Mouse (Mus musculus) cerebellum, adult 2 months (tissue): ENCODE data around the gene Ube2ql1. TPM values are rescaled to one million over a fixed set of nuclear protein-coding genes. Genes with fewer than 3 reads are reported as not detected.

Experiments
- DNase-seq, 2 experiments: peaks; one replicate each; pipeline ENCODE4 v3.0.0; 2021
- H3K27ac ChIP-seq: fragments of 200-500 bp; 2 replicates; pipeline ENCODE4 v1.5.1; 2012; ENCODE audit warnings: low read length, control low read depth, inconsistent platforms; ENCODE audit not compliant: insufficient read depth
- H3K27me3 ChIP-seq: fragments of 200-500 bp; 2 replicates; pipeline ENCODE4 v1.6.1; 2012; ENCODE audit warnings: inconsistent platforms, mild to moderate bottlenecking, low read length, moderate library complexity; ENCODE audit not compliant: control insufficient read depth, insufficient read depth
- H3K4me1 ChIP-seq: fragments of 200-500 bp; 2 replicates; pipeline ENCODE4 v1.6.1; 2011; ENCODE audit warnings: low read length; ENCODE audit not compliant: control insufficient read depth, insufficient read depth
- H3K4me3 ChIP-seq: fragments of 200-500 bp; replicated peaks from 2 replicates; pipeline ENCODE3; 2011; ENCODE audit warnings: mild to moderate bottlenecking, low read depth, low read length, control low read depth; ENCODE audit not compliant: insufficient read depth
- CTCF ChIP-seq: fragments of 200-500 bp; IDR thresholded peaks from 2 replicates; pipeline ENCODE4 v1.5.1; 2011; ENCODE audit warnings: low read depth, mild to moderate bottlenecking, control low read depth, low read length, moderate library complexity, borderline replicate concordance; ENCODE audit not compliant: insufficient read depth
- POLR2A ChIP-seq: fragments of 200-500 bp; IDR thresholded peaks from 2 replicates; pipeline ENCODE4 v1.6.1; 2011; ENCODE audit warnings: low read length, control low read depth, borderline replicate concordance; ENCODE audit not compliant: insufficient read depth
- WGBS: fragments of 180-500 bp; shearing (Covaris S2); methylation state at CpG from one replicate; pipeline ENCODE4 v1.1.7; 2018; 5-methylcytosine and 5-hydroxymethylcytosine counted together
- polyA plus RNA-seq: library from polyadenylated mRNA; depleted of rRNA; stranded (reverse); fragments of >200 nt; gene quantifications from 2 replicates; pipeline ENCODE4 v1.2.3, GENCODE M21; 2012

Gene Ube2ql1
- polyA plus RNA-seq, 1 experiment, result 105 TPM

GRCm38 (mm10) chr13:69703505-69703904 is 36.2 kb downstream of the Ube2ql1 start:
- no peak overlapping the region for H3K27ac ChIP-seq
- no peak for DNase-seq
- WGBS, result 45% methylated on average over 11 of the region's 11 CpGs
- no peak overlapping the region for H3K4me3 ChIP-seq
- TF ChIP-seq POLR2A (no peak), CTCF (no peak)
- H3K4me1 ChIP-seq, result peaks cover 3% of the 10 kb centered on the region
- H3K27me3 ChIP-seq, result no peaks in the 10 kb centered on the region

- WGBS, result 91% methylated on average over 4 of the region's 4 CpGs
- H3K4me3 ChIP-seq, result no peak overlapping the region
- no peak overlapping the region for H3K27ac ChIP-seq
- no peaks in the 10 kb centered on the region for H3K4me1 ChIP-seq
- no peak for DNase-seq
- no peaks in the 10 kb centered on the region for H3K27me3 ChIP-seq
- no peak for TF ChIP-seq CTCF
- TF ChIP-seq POLR2A, result no peak
Measured at GRCm38 (mm10) chr13:69701397-69701796, 38.3 kb downstream of the Ube2ql1 start.

DNA sequence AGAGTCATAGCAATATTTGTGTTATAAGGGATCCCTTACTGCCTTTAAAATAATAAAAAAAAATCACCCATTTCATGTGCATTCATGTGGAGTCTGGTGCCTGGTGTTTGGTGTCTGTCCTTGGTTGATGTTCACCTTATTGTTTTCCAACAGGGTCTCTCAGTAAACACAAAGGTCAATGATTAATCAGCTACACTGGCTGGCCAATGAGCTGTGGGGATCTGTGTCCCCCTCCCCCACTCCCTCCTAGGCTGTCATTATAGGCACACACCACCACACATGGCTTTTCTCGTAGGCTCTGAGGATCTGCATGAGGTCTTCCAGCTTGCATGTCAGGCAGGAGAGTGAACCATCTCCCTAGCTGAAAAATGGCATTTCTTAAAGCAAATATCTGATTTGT is 38.9 kb downstream of the Ube2ql1 start:
- no peak overlapping the region for H3K4me3 ChIP-seq
- WGBS, result 43% methylated on average over 1 of the region's 1 CpGs
- TF ChIP-seq POLR2A (no peak), CTCF (no peak)
- no peak overlapping the region for H3K27ac ChIP-seq
- no peak for DNase-seq
- H3K4me1 ChIP-seq, result no peaks in the 10 kb centered on the region
- H3K27me3 ChIP-seq, result no peaks in the 10 kb centered on the region

- WGBS, result 24% methylated on average over 13 of the region's 13 CpGs
- DNase-seq, result peak; percentile 80 to 88
- H3K4me1 ChIP-seq, result no peaks in the 10 kb centered on the region
- peak; percentile 86 for TF ChIP-seq CTCF
- TF ChIP-seq POLR2A, result no peak
- peak overlapping the region; percentile 6 for H3K4me3 ChIP-seq
- no peak overlapping the region for H3K27ac ChIP-seq
- H3K27me3 ChIP-seq, result no peaks in the 10 kb centered on the region
Measured at GRCm38 (mm10) chr13:69696333-69696991, 43.2 kb downstream of the Ube2ql1 start.

GRCm38 (mm10) chr13:69691074-69691473 is 48.6 kb downstream of the Ube2ql1 start:
- 34% methylated on average over 7 of the region's 7 CpGs for WGBS
- no peak overlapping the region for H3K4me3 ChIP-seq
- no peaks in the 10 kb centered on the region for H3K4me1 ChIP-seq
- H3K27me3 ChIP-seq, result no peaks in the 10 kb centered on the region
- DNase-seq, result peak; percentile 44 to 67
- peak; percentile 74 for TF ChIP-seq CTCF
- TF ChIP-seq POLR2A, result no peak
- H3K27ac ChIP-seq, result no peak overlapping the region

GRCm38 (mm10) chr13:69687023-69687422 is 52.7 kb downstream of the Ube2ql1 start:
- Histone ChIP-seq H3K27me3 (no peaks in the 10 kb centered on the region), H3K4me1 (no peaks in the 10 kb centered on the region), H3K4me3 (no peak overlapping the region), H3K27ac (no peak overlapping the region)
- DNase-seq, result no peak
- WGBS, result 48% methylated on average over 1 of the region's 1 CpGs
- no peak for TF ChIP-seq POLR2A
- no peak; the same call in 1 of the 2 replicates for TF ChIP-seq CTCF

DNA sequence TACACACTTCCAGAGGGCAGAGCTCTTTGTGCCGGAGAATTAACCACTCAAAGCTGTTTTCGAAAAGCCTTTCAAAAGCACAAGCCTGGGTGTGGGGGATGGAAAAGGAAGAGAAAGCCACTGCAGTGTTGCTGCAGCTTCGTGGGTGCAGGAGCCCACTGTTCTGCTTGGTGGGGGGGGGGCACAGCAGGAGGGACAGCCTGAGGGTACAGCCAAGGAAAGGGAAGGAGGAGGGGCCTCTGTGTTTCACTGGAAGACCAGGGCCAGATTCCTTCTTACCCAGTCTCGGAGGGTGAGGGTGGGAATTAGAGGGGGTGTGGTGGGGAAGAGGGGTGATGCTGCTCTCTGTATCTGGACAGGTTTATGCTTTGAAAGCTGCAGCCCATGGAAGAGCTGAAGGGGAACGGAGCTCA is 54.3 kb downstream of the Ube2ql1 start:
- Histone ChIP-seq H3K27ac (no peak overlapping the region), H3K4me1 (no peaks in the 10 kb centered on the region), H3K4me3 (no peak overlapping the region), H3K27me3 (no peaks in the 10 kb centered on the region)
- no peak for TF ChIP-seq POLR2A
- TF ChIP-seq CTCF, result no peak
- DNase-seq, result no peak
- 37% methylated on average over 5 of the region's 5 CpGs for WGBS

GRCm38 (mm10) chr13:69673921-69674618 is 65.6 kb downstream of the Ube2ql1 start:
- DNase-seq, result no peak
- H3K4me3 ChIP-seq, result no peak overlapping the region
- no peaks in the 10 kb centered on the region for H3K27me3 ChIP-seq
- H3K4me1 ChIP-seq, result no peaks in the 10 kb centered on the region
- TF ChIP-seq POLR2A, result no peak
- TF ChIP-seq CTCF, result no peak
- 67% methylated on average over 10 of the region's 10 CpGs for WGBS
- no peak overlapping the region for H3K27ac ChIP-seq
